Mouse (Mus musculus) forebrain, embryonic 13.5 days (tissue): ENCODE measurements around the gene Arfgef2. TPM values are rescaled to one million over a fixed set of nuclear protein-coding genes. Genes with fewer than 3 reads are reported as not detected.

Source experiments
- ATAC-seq: fragments of 200-750 bp; cut with Nextera tagmentation; 2 replicates; pipeline ENCODE4 v1.8.0; 2017
- H3K27ac ChIP-seq: fragments of 300-500 bp; sonication (generic); 2 replicates; pipeline ENCODE4 v1.5.1; 2015; ENCODE audit warnings: inconsistent platforms, mild to moderate bottlenecking, moderate library complexity
- H3K27me3 ChIP-seq: fragments of 300-500 bp; sonication (generic); 2 replicates; pipeline ENCODE4 v1.6.1; 2015; ENCODE audit warnings: mild to moderate bottlenecking, inconsistent platforms
- H3K36me3 ChIP-seq: fragments of 300-500 bp; sonication (generic); 2 replicates; pipeline ENCODE4 v1.6.1; 2015; ENCODE audit warnings: mild to moderate bottlenecking, inconsistent platforms; ENCODE audit not compliant: poor library complexity, severe bottlenecking
- H3K4me1 ChIP-seq: fragments of 300-500 bp; sonication (generic); 2 replicates; pipeline ENCODE4 v1.6.1; 2015; ENCODE audit warnings: inconsistent platforms
- H3K4me2 ChIP-seq: fragments of 300-500 bp; sonication (generic); 2 replicates; pipeline ENCODE4 v1.6.1; 2015; ENCODE audit warnings: inconsistent platforms, mild to moderate bottlenecking, moderate library complexity
- H3K4me3 ChIP-seq: fragments of 300-500 bp; sonication (generic); 2 replicates; pipeline ENCODE4 v1.5.1; 2015; ENCODE audit warnings: mild to moderate bottlenecking, inconsistent platforms
- H3K9ac ChIP-seq: fragments of 300-500 bp; sonication (generic); 2 replicates; pipeline ENCODE4 v1.6.1; 2015; ENCODE audit warnings: mild to moderate bottlenecking, inconsistent platforms
- H3K9me3 ChIP-seq: fragments of 300-500 bp; sonication (generic); replicated peaks from 2 replicates; pipeline ENCODE4 v1.6.1; 2016; ENCODE audit warnings: inconsistent platforms
- WGBS: fragments of 180-500 bp; shearing (Covaris S2); methylation state at CpG from one replicate; pipeline ENCODE4 v1.1.7; 2015; 5-methylcytosine and 5-hydroxymethylcytosine counted together
- polyA plus RNA-seq: library from polyadenylated mRNA; unstranded; fragments of >200 nt; fragmentation: Nextera tagmentation; extraction: Ambion mirVana; gene quantifications from 2 replicates; pipeline ENCODE4 v1.2.1, GENCODE M21; 2015

The Arfgef2 gene
- polyA plus RNA-seq, 1 experiment from 2014 or later: 2.0 TPM

- Histone ChIP-seq H3K9ac (no peak overlapping the region), H3K27me3 (no peaks in the 10 kb centered on the region), H3K9me3 (no peaks in the 10 kb centered on the region), H3K36me3 (peaks cover 22% of the 10 kb centered on the region), H3K4me2 (no peak overlapping the region), H3K4me3 (no peak overlapping the region), H3K4me1 (no peaks in the 10 kb centered on the region), H3K27ac (no peak overlapping the region)
- no peak for ATAC-seq
- 90% methylated on average over 2 of the region's 2 CpGs for WGBS
These were observed 28.7 kb downstream of the Arfgef2 start for GRCm38 (mm10) chr2:166834091-166834490.

GRCm38 (mm10) chr2:166834796-166835195, 29.4 kb downstream of the Arfgef2 start:
- Histone ChIP-seq H3K9ac (no peak overlapping the region), H3K27me3 (no peaks in the 10 kb centered on the region), H3K9me3 (no peaks in the 10 kb centered on the region), H3K4me2 (no peak overlapping the region), H3K4me3 (no peak overlapping the region), H3K27ac (no peak overlapping the region), H3K4me1 (no peaks in the 10 kb centered on the region), H3K36me3 (peaks cover 22% of the 10 kb centered on the region)
- 94% methylated on average over 4 of the region's 4 CpGs for WGBS
- ATAC-seq: no peak

- Histone ChIP-seq H3K9me3 (no peaks in the 10 kb centered on the region), H3K4me3 (no peak overlapping the region), H3K27ac (no peak overlapping the region), H3K9ac (no peak overlapping the region), H3K27me3 (no peaks in the 10 kb centered on the region), H3K36me3 (peaks cover 22% of the 10 kb centered on the region), H3K4me1 (no peaks in the 10 kb centered on the region), H3K4me2 (no peak overlapping the region)
- 83% methylated on average over 5 of the region's 5 CpGs for WGBS
- ATAC-seq: no peak
These were observed 30.2 kb downstream of the Arfgef2 start for GRCm38 (mm10) chr2:166835581-166835980.

GRCm38 (mm10) chr2:166841813-166842212, 36.4 kb downstream of the Arfgef2 start:
- H3K36me3 ChIP-seq: peaks cover 30% of the 10 kb centered on the region
- WGBS: 85% methylated on average over 4 of the region's 4 CpGs
- H3K4me1 ChIP-seq: no peaks in the 10 kb centered on the region
- H3K9ac ChIP-seq: no peak overlapping the region
- no peaks in the 10 kb centered on the region for H3K9me3 ChIP-seq
- no peak for ATAC-seq
- H3K27ac ChIP-seq: no peak overlapping the region
- no peak overlapping the region for H3K4me3 ChIP-seq
- no peak overlapping the region for H3K4me2 ChIP-seq
- H3K27me3 ChIP-seq: no peaks in the 10 kb centered on the region

GRCm38 (mm10) chr2:166850691-166851090, 45.3 kb downstream of the Arfgef2 start:
- peaks cover 55% of the 10 kb centered on the region for H3K36me3 ChIP-seq
- no peak overlapping the region for H3K4me3 ChIP-seq
- no peaks in the 10 kb centered on the region for H3K27me3 ChIP-seq
- no peak overlapping the region for H3K4me2 ChIP-seq
- H3K4me1 ChIP-seq: no peaks in the 10 kb centered on the region
- H3K27ac ChIP-seq: no peak overlapping the region
- no peak for ATAC-seq
- WGBS: 88% methylated on average over 11 of the region's 11 CpGs
- H3K9me3 ChIP-seq: 0 out of 2 replicates have a peak, but pooled peaks cover 6% of the 10 kb centered on the region
- no peak overlapping the region for H3K9ac ChIP-seq

- peaks cover 54% of the 10 kb centered on the region for H3K36me3 ChIP-seq
- H3K4me3 ChIP-seq: no peak overlapping the region
- H3K4me2 ChIP-seq: no peak overlapping the region
- H3K4me1 ChIP-seq: no peaks in the 10 kb centered on the region
- 0 out of 2 replicates have a peak, but pooled peaks cover 6% of the 10 kb centered on the region for H3K9me3 ChIP-seq
- H3K9ac ChIP-seq: no peak overlapping the region
- no peak overlapping the region for H3K27ac ChIP-seq
- WGBS: 93% methylated on average over 7 of the region's 7 CpGs
- ATAC-seq: no peak
- H3K27me3 ChIP-seq: no peaks in the 10 kb centered on the region
These were observed 46.9 kb downstream of the Arfgef2 start for GRCm38 (mm10) chr2:166852270-166852669.

GRCm38 (mm10) chr2:166855771-166856170, 50.4 kb downstream of the Arfgef2 start:
- Histone ChIP-seq H3K9me3 (0 out of 2 replicates have a peak, but pooled peaks cover 6% of the 10 kb centered on the region), H3K36me3 (peaks cover 66% of the 10 kb centered on the region), H3K27ac (no peak overlapping the region), H3K9ac (no peak overlapping the region), H3K27me3 (no peaks in the 10 kb centered on the region), H3K4me2 (no peak overlapping the region), H3K4me3 (no peak overlapping the region), H3K4me1 (no peaks in the 10 kb centered on the region)
- no peak for ATAC-seq
- 95% methylated on average over 8 of the region's 8 CpGs for WGBS

GRCm38 (mm10) chr2:166856366-166856765, 51.0 kb downstream of the Arfgef2 start:
- peaks cover 64% of the 10 kb centered on the region for H3K36me3 ChIP-seq
- no peak overlapping the region for H3K4me3 ChIP-seq
- no peak overlapping the region for H3K9ac ChIP-seq
- H3K9me3 ChIP-seq: 0 out of 2 replicates have a peak, but pooled peaks cover 6% of the 10 kb centered on the region
- H3K4me2 ChIP-seq: no peak overlapping the region
- H3K27me3 ChIP-seq: no peaks in the 10 kb centered on the region
- H3K27ac ChIP-seq: no peak overlapping the region
- H3K4me1 ChIP-seq: no peaks in the 10 kb centered on the region
- no peak for ATAC-seq
- 94% methylated on average over 6 of the region's 6 CpGs for whole genome bisulfite sequencing

GRCm38 (mm10) chr2:166857118-166857517, 51.7 kb downstream of the Arfgef2 start:
- Histone ChIP-seq H3K4me2 (no peak overlapping the region), H3K4me3 (no peak overlapping the region), H3K27me3 (no peaks in the 10 kb centered on the region), H3K4me1 (no peaks in the 10 kb centered on the region), H3K9ac (no peak overlapping the region), H3K27ac (no peak overlapping the region), H3K9me3 (0 out of 2 replicates have a peak, but pooled peaks cover 4% of the 10 kb centered on the region), H3K36me3 (peaks cover 66% of the 10 kb centered on the region)
- ATAC-seq: no peak
- 85% methylated on average over 2 of the region's 2 CpGs for WGBS

GRCm38 (mm10) chr2:166859214-166859613, 53.8 kb downstream of the Arfgef2 start:
- Histone ChIP-seq H3K9me3 (no peaks in the 10 kb centered on the region), H3K4me2 (no peak overlapping the region), H3K9ac (no peak overlapping the region), H3K4me1 (no peaks in the 10 kb centered on the region), H3K36me3 (peaks cover 59% of the 10 kb centered on the region), H3K27me3 (no peaks in the 10 kb centered on the region), H3K27ac (no peak overlapping the region), H3K4me3 (no peak overlapping the region)
- no peak for ATAC-seq
- WGBS: 90% methylated on average over 7 of the region's 7 CpGs

GRCm38 (mm10) chr2:166862505-166862904, 57.1 kb downstream of the Arfgef2 start:
- H3K27ac ChIP-seq: no peak overlapping the region

GRCm38 (mm10) chr2:166865476-166865875, 60.1 kb downstream of the Arfgef2 start:
- H3K9ac ChIP-seq: no peak overlapping the region
- H3K27me3 ChIP-seq: no peaks in the 10 kb centered on the region
- no peaks in the 10 kb centered on the region for H3K4me1 ChIP-seq
- no peak for ATAC-seq
- 95% methylated on average over 10 of the region's 10 CpGs for whole genome bisulfite sequencing
- no peak overlapping the region for H3K4me2 ChIP-seq
- H3K9me3 ChIP-seq: no peaks in the 10 kb centered on the region
- no peak overlapping the region for H3K4me3 ChIP-seq
- peaks cover 80% of the 10 kb centered on the region for H3K36me3 ChIP-seq
- H3K27ac ChIP-seq: no peak overlapping the region

More at GRCm38 (mm10) chr2:166862505-166862904, 57.1 kb downstream of the Arfgef2 start:
- Histone ChIP-seq H3K4me2 (no peak overlapping the region), H3K36me3 (peaks cover 73% of the 10 kb centered on the region), H3K9me3 (no peaks in the 10 kb centered on the region), H3K4me1 (no peaks in the 10 kb centered on the region), H3K9ac (no peak overlapping the region), H3K27me3 (no peaks in the 10 kb centered on the region), H3K4me3 (no peak overlapping the region)
- no peak for ATAC-seq
- 68% methylated on average over 3 of the region's 3 CpGs for WGBS

GRCm38 (mm10) chr2:166870271-166870865, 65.0 kb downstream of the Arfgef2 start:
- H3K36me3 ChIP-seq: peaks cover 75% of the 10 kb centered on the region

More at GRCm38 (mm10) chr2:166870271-166870865, 65.0 kb downstream of the Arfgef2 start:
- no peak for ATAC-seq
- H3K9ac ChIP-seq: no peak overlapping the region
- no peaks in the 10 kb centered on the region for H3K27me3 ChIP-seq
- no peak overlapping the region for H3K27ac ChIP-seq
- H3K9me3 ChIP-seq: no peaks in the 10 kb centered on the region
- WGBS: 94% methylated on average over 20 of the region's 20 CpGs
- H3K4me1 ChIP-seq: no peaks in the 10 kb centered on the region
- H3K4me2 ChIP-seq: no peak overlapping the region
- no peak overlapping the region for H3K4me3 ChIP-seq
